Mouse (Mus musculus) spleen, postnatal 14 days (tissue): ENCODE data around the gene Brat1.

Experiments used
- DNase-seq, 2 experiments: peaks; one replicate each; pipeline ENCODE4 v3.0.0; 2021 to 2022; ENCODE audit warnings: low spot score in 2 of 2

Brat1 gene

DNA sequence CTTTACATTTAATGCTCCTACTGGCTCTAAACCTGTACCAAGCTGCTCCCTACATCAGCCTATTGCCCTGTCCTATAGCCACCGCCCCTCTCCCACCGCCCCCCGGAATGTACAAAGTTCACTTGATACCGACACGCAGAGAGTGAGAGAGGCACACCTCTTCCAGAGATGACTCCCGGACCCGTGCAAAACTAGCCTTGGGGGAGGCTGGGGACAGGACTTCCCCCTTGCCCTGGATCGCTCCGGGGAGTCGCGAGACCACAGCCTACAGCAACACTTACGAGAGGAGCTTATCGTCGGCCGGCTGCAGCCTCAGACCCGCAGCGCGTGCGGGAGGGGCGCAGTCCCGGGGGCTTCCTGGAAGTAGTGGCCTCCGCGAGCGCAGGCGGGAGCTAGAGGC lies 3.1 kb upstream of the Brat1 start:
- DNase-seq: peak in 1 of 2 experiments; percentile 22

GRCm38 (mm10) chr5:140702103-140702513 lies 2.7 kb upstream of the Brat1 start, which contains the start of gene Iqce:
TSS of gene Iqce (minus strand) at chr5:140702378.
- DNase-seq: peak; percentile 84 to 89

GRCm38 (mm10) chr5:140702618-140703175 lies 2.1 kb upstream of the Brat1 start:
- no peak for DNase-seq

DNA sequence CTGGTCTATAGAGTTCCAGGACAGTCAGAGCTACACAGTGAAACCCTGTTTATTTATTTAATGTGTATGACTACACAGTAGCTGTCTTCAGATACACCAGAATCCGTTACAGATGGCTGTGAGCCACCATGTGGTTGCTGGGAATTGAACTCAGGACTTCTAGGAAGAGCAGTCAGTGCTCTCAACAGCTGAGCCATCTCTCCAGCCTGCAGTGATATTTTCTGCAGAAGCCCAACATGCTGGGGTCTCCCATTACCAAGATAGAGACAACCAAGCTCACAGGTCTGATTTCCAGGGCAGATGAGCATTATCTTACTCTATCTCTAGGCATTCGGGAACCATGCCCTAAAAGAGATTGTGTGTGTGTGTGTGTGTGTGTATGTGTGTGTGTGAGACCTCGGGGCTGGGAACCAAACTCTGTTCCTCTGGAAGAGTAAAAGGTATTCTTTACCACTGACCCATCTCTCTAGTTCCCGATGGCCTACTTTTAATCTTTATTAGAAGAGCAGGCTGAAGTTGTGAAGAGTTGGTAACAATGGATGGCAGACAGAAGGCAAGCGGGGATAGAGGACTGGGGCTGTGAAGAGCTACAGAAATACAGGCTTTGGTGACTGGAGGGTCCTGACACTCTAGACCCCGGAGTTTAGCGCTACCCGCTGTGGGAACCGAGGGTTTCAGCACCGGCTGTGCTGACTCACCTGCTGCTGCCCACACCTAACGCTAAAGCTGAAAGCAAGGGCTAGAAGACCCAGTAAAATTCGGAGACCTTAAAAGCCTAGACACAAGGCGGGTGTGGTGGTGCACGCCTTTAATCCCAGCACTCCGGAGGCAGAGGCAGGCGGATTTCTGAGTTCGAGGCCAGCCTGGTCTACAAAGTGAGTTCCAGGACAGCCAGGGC lies 1.1 kb upstream of the Brat1 start:
- no peak for DNase-seq

- no peak for DNase-seq
Measured at GRCm38 (mm10) chr5:140705501-140706171, 825 bp downstream of the Brat1 start.

- no peak for DNase-seq
Measured at GRCm38 (mm10) chr5:140710315-140710714, 5.5 kb downstream of the Brat1 start.

DNA sequence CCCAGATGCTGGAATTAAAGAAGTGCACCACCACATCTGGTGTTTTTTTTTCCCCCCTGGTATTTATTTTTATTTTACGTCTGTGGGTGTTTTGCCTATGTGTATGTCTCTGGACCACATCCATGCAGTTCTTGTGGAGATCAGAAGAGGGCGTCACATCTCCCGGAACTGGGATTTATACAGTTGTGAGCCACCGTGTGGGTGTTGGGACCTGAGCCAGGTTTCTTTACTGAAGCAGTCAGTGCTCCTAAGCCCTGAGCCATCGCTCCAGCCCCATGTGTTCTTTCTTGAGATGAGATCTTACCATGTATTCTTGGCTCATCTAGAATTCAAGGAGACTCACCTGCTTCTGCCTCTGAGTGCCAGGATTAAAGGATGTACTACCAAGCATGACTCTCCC lies 6.2 kb downstream of the Brat1 start:
- DNase-seq: no peak

DNA sequence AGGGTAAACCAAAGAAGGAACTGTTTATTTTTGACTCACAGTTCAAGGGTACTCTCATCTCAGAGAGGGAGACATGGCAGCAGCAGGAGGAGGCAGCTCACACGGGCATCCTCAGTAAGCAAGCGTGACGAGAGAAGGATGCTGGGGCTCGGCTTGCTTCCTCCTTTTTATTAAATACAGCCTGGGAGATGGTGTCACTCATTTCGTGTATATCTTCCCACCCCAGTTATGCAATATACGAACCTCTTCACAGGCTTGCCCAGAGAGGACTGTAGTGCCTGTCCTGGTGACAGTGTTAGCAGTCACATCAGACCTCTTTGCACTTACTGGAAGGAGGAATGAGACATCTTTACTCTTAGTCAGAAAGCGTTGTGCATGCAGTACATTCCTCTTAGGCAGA lies 16.0 kb downstream of the Brat1 start:
- no peak for DNase-seq

DNA sequence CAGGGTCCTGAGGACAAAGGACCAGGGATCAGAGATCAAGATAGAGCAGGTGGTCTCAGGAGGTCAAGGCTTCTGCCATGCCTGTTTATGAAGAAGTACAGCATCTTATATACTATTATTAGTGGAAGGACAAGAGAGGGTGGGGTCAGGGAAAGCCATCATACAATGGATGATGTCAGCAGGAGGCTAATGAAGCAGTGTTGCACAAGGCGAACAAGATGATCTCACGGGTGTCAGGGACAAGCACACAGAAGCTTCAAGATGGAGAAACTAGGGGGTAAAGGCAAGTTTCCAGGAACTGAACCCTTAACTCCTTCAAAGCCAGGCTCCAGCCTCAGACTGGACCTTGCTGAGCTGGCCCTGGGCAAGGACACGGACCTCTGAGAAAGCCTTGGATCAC lies 17.3 kb downstream of the Brat1 start:
- no peak for DNase-seq

- DNase-seq: no peak
Measured at GRCm38 (mm10) chr5:140723822-140724221, 19.0 kb downstream of the Brat1 start, which contains the start of gene Amz1. TSS of gene Amz1 (plus strand) at chr5:140724127.

GRCm38 (mm10) chr5:140726062-140726839 lies 21.4 kb downstream of the Brat1 start:
- DNase-seq: no peak

- DNase-seq: no peak
Measured at GRCm38 (mm10) chr5:140726946-140727740, 22.3 kb downstream of the Brat1 start.

- DNase-seq: no peak
Measured at GRCm38 (mm10) chr5:140731040-140731797, 26.4 kb downstream of the Brat1 start.

DNA sequence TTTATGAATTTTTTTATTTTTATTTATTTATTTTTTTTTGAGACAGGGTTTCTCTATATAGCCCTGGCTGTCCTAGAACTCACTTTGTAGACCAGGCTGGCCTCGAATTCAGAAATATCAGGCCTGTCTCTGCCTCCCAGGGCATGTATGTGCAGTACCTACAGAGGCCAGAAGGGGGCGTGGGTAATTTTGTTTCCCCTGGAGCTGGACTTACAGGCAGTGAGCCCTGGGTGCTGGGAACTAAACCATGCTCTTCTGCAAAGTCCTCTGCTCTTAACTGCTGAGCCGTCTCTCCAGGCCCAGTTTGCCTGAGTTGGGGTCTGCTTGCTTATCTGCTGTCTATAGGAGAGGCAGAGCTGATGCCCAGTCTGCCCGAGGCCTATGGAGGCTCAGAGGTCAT lies 27.4 kb downstream of the Brat1 start:
- peak in 1 of 2 experiments; percentile 33 for DNase-seq

GRCm38 (mm10) chr5:140733336-140733735 lies 28.5 kb downstream of the Brat1 start:
- no peak for DNase-seq

- no peak for DNase-seq
Measured at GRCm38 (mm10) chr5:140735297-140735696, 30.5 kb downstream of the Brat1 start.

DNA sequence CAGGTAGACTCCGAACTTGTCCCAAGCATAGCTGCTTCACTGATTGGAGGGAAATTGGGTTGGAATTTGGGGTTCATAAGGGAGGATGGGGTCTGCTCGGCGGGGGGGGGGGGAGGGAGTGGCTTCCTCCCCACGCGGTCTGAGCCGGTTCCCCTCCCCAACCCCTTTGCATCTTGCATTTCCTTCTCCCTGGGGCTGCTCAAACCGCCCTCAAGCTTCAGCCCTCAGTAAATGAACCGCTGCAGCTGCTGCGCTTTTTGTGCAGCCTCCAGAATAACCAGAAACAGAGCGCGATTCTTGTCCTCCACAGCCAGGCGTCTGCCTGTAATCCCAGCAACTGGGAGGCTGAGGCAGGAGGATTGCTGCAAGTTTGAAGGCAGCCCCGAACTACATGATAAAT lies 31.4 kb downstream of the Brat1 start:
- DNase-seq: no peak

- DNase-seq: no peak
Measured at GRCm38 (mm10) chr5:140739813-140740212, 35.0 kb downstream of the Brat1 start.

DNA sequence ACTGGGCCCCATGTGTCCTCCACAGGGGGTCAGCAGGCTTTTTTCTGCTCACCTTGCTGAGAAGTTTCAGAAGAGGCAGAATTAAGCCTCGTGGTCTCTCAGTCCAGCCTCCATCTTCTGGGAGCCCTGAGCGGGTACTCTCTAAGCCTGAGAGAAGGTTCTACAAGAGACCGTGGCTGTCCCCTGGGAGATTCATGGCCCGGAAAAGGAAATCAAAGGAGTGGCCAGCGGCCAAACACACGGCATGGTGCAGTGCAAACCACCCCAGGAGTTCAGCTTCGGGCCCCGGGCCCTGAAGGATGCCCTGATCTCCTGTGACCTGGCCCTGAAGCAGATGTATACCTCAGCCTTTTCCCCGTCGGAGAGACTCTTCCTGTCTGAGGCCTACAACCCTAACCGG lies 36.2 kb downstream of the Brat1 start:
- DNase-seq: no peak

DNA sequence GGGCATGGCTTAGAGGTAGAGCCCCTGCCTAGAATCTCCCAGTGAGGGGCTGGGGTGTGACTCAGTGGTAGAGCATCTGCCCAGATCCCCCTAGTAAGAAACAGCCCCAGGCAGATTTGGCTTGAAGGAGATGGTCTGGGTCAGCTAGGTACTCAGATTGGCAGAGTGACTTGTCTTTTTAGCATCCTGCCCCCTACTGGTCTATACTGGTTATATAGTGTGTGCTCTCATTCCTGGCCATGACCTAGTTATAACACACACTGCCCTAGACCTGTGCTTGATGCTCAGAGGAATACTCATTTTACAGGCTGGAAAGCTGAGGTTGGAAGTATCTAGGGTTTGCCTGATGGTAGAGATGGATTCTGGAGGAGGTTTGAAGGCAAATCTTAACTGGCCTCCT lies 37.1 kb downstream of the Brat1 start:
- no peak for DNase-seq
